Mouse (Mus musculus): ENCODE results near the gene Egfl7.

Gene Egfl7

DNA sequence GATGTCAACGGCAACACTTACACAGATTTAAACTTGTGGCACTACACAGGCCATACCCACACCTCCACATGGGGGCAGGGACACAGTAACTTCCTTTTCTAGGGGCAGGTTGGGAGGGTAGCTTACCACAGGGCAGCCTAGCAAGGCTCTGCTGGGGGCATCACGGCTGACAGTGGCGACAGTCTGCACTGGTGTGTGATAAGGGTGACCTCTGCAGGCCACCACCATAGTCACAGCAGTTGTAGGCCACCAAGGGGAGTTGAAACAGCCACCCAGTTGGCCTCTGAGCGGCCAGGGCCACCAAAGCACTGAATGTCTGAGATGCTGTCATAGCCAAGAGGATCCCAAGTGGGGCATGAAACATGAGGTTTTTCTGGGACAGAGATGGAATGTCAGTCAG, 13.6 kb upstream of the Egfl7 start:
- no peak for DNase-seq (ENCODE audit: low read depth, low spot score)

- no peak for DNase-seq (ENCODE audit: low read depth, low spot score)
Observed at GRCm38 (mm10) chr2:26570034-26570433, 9.8 kb upstream of the Egfl7 start.

- no peak for DNase-seq (ENCODE audit: low read depth, low spot score)
Observed at GRCm38 (mm10) chr2:26571400-26571799, 8.4 kb upstream of the Egfl7 start.

GRCm38 (mm10) chr2:26571826-26572225, 8.0 kb upstream of the Egfl7 start:
- DNase-seq (ENCODE audit: low read depth, low spot score), result no peak

- no peak for DNase-seq (ENCODE audit: low read depth, low spot score)
Observed at GRCm38 (mm10) chr2:26573396-26573795, 6.4 kb upstream of the Egfl7 start.

DNA sequence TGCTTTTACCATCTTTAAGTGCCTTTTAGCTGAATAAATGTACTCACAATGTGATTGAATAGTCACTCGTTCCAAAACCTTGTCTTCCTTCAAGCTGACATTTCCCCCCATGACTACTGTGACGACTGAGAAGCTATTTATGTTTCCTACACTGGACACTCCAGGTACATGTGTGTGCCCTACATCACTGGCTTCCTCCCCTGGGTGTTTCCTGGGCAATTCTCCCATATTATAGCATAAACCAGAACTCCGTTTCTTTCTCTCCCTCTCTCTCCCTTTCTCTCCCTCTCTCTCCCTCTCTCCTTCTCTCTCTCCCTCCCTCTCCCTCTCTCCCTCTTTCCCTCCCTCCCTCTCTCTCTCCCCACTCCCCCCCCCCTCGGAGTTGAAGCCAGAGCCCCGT, 6.0 kb upstream of the Egfl7 start:
- DNase-seq (ENCODE audit: low read depth, low spot score), result no peak

- DNase-seq (ENCODE audit: low read depth, low spot score), result no peak
Observed at GRCm38 (mm10) chr2:26574862-26575261, 5.0 kb upstream of the Egfl7 start.

DNA sequence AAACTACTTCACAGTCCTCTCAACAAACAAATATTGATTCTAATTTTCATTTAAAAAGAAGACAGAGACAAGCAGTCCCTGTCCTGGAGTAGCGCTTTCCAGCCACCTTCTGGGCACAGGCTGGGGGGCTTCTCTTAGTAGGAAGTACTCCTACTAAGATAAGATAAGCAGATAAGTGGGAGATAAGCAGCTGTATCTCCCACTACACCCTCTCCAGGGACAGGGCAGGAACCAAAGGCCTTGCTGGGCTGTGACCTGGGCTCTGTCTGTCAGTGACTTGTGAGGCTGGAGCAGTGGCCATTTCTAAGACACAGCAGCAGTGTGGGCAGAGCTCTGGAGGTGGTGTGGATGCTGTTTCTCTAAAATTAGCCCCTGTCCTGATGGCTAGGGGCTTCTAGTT, 4.4 kb upstream of the Egfl7 start:
- no peak for DNase-seq (ENCODE audit: low read depth, low spot score)

GRCm38 (mm10) chr2:26575865-26576264, 3.9 kb upstream of the Egfl7 start:
- DNase-seq (ENCODE audit: low read depth, low spot score), result no peak

DNA sequence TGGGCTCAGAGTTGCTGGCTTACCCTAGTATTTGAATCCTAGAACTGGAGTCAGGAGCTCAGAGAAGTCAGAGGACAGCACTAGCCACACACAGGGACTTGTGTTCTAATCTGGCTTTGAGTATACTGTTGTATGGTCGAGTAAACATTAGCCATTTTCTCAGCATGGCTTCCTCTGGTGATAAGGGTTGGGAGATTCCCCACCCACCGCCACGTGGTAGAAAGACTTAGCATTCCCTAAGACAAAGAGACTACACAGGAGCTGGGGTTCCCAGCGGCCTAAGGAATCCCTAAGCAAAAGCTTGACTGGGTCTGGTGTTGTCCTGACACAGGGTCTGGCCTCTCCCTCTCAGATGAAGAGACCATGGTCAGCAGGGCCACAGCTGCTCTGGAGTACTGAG, 3.4 kb upstream of the Egfl7 start:
- no peak for DNase-seq (ENCODE audit: low read depth, low spot score)

GRCm38 (mm10) chr2:26578369-26578768, 1.4 kb upstream of the Egfl7 start:
- DNase-seq (ENCODE audit: low read depth, low spot score), result no peak

GRCm38 (mm10) chr2:26580751-26581150, 937 bp downstream of the Egfl7 start:
- no peak for DNase-seq (ENCODE audit: low read depth, low spot score)

DNA sequence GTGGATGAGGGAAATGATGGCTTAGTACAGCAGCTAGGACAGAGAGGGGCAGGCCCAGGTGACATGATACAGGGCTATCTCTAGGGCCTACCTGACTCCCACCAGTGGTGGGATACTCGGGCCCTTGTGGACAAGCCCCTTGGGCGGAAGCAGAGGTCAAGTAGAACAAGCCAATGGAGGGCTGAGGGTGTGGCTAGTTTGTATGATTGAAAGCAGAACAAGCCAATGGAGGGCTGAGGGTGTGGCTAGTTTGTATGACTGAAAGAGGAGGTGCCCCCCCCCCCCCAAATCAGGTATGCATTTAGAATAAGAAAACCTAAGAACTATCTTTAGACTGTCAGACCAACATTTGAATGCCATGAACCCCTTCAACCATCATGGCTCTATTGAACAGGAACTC, 2.4 kb downstream of the Egfl7 start:
- no peak for DNase-seq (ENCODE audit: low read depth, low spot score)

GRCm38 (mm10) chr2:26582741-26583140, 2.9 kb downstream of the Egfl7 start:
- DNase-seq (ENCODE audit: low read depth, low spot score), result no peak

- no peak for DNase-seq (ENCODE audit: low read depth, low spot score)
Observed at GRCm38 (mm10) chr2:26583640-26584039, 3.8 kb downstream of the Egfl7 start.

GRCm38 (mm10) chr2:26585713-26586112, 5.9 kb downstream of the Egfl7 start:
- DNase-seq (ENCODE audit: low read depth, low spot score), result no peak

DNA sequence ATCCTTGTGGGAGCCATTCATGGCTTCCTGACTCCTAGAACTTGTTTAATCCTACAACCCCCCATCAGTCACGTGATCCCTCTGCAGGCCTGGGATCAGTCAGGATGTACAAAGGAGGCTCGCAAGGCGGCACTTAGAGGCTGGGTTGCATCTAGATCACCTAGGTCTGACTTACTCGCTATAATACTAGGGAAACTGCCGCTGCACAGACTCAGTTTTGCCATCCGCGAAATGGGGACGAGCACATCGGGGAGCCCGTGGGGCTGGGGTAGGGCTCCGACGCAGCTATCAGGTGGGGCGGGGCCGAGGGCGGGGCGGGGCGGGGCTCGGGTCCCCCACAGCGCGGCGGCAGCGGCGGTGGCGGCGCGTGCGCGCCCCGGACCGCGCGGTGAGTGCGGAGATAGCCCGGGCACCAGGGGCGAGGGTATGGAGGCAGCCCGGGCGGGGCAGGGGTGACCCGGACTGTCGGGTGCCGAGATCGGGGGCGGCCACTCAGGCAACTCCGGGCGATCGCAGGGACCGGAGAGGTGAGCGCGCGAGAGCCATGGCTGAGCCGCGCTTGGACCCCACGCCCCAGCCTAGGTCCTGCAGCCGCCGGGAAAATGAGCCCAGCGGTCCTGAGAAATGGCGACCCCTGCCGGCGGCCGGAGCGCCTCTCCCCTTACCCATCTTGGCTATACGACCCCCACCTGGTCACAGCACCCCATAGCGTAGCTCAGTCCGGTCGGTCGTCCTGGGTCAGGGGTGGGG, 6.7 kb downstream of the Egfl7 start, which contains the start of gene Gm20532:
TSS of gene Gm20532 (plus strand) at position 346 of the 750 bp plus-strand sequence.
- DNase-seq (ENCODE audit: low read depth, low spot score), result no peak

DNA sequence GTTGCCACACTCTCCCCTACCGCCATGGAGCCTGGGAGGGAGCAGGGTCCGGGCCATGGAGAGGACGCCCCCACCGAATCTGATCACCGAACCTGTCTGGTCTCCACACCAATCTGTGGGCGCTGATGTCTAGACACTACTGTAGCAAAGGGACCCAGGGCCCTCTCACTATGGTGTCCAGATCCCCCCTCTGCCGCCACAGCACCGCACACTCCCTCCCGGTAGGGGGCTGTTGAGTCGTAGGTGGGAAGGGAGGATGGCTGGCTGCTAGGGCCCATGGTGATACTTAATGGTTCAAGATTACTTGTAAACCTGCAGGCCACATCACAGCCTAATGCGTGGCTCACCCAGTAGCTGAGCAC, 7.2 kb downstream of the Egfl7 start:
- no peak for DNase-seq (ENCODE audit: low read depth, low spot score)

DNA sequence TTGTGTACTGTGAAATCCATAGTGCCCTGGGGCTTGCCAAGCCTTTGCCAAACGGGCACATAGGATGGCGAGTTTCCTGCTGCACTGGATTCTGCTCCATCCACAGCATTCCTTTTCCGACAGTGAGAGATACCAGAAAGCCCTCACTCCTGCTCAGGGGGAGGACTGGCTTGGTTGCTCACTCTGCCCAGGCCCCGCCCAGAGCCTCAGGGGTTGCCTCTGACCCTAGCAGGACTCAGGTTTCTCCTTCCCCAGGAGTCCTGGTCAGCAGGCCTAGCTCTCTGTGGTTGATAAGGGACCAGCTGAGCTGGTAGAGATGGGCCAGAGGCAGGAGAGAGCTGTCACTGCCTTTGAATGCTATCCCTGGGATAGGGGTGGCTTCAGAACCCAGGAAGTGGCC, 8.8 kb downstream of the Egfl7 start:
- DNase-seq (ENCODE audit: low read depth, low spot score), result no peak

DNA sequence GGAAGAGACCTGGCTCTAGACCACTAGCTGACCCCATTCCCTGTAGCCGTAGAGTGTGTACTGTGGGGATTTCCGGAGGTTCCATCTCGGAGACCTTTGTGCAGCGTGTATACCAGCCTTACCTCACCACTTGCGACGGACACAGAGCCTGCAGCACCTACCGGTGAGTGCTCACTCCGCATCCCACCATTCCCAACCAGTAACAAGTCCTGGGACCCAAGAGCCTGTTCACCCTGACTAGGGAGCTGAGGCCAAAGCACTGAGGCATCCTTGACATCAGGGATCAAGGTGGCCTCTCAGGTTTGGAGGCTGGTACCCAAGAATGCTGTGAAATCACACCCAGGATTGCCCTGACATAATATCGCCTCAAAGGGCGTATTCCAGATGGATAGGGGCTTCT, 9.5 kb downstream of the Egfl7 start:
- DNase-seq (ENCODE audit: low read depth, low spot score), result no peak

- no peak for DNase-seq (ENCODE audit: low read depth, low spot score)
Observed at GRCm38 (mm10) chr2:26590282-26590681, 10.5 kb downstream of the Egfl7 start.

DNA sequence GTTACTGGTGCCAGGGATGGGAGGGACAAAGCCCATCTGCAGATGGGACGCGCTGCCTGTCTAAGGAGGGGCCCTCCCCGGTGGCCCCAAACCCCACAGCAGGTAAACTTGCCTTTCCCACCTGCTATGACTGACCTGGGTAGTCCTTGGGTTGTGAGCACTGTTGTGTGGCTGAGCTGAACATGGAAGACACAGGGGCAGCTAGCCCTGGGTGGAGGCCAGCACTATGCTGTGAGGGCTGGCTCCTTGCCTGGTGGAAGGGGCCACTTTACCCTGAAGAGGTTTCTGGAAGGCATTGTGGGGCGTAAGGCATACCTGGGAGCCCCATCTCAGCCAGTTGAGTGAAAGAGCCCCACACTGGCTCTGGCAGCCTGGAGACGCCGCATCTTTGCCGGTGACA, 11.1 kb downstream of the Egfl7 start:
- no peak for DNase-seq (ENCODE audit: low read depth, low spot score)

GRCm38 (mm10) chr2:26591416-26591815, 11.6 kb downstream of the Egfl7 start:
- no peak for DNase-seq (ENCODE audit: low read depth, low spot score)
